Mouse (Mus musculus) E14TG2a.4 (cell line): ENCODE measurements around the gene Aunip.

Source experiments
- CTCF ChIP-seq: conservative IDR thresholded peaks from 2 replicates; pipeline ENCODE4 v1.5.1; 2014; ENCODE audit warnings: low read length
- POU5F1 ChIP-seq: IDR thresholded peaks from 2 replicates; pipeline ENCODE4 v1.6.1; 2014; ENCODE audit warnings: low read length, borderline replicate concordance

GRCm38 (mm10) chr4:134473764-134474163 lies 37.0 kb upstream of the Aunip start:
- TF ChIP-seq CTCF, result no peak
- no peak for TF ChIP-seq POU5F1
